Mouse (Mus musculus) C2C12 (cell line): ENCODE measurements at regions not wholly inside any gene's neighbourhood (a gene's known extent, or its start where the extent isn't known, plus 50 kb on each side); places are given as distances from the start of the nearest gene placed in this dataset.

Experiments
- CTCF ChIP-seq: IDR thresholded peaks from one replicate; pipeline ENCODE4 v1.5.1; 2011; ENCODE audit not compliant: control insufficient read depth, insufficient read depth, insufficient read length
- USF1 ChIP-seq: IDR thresholded peaks from one replicate; pipeline ENCODE4 v1.6.1; 2011; ENCODE audit warnings: low read depth, mild to moderate bottlenecking, control low read depth, moderate library complexity

- no peak for TF ChIP-seq CTCF
- no peak for TF ChIP-seq USF1
These were observed 65.4 kb upstream of the Aldh1a3 start for GRCm38 (mm10) chr7:66492748-66493147.
